Mouse (Mus musculus): Measurements from ENCODE around the gene Trim9.

Trim9 gene

GRCm38 (mm10) chr12:70214281-70214680 lies 133.1 kb downstream of the Trim9 start:
- DNase-seq (ENCODE audit: low spot score in 2 of 2) = no peak

GRCm38 (mm10) chr12:70213601-70214000 lies 133.8 kb downstream of the Trim9 start:
- no peak for DNase-seq (ENCODE audit: low spot score in 2 of 2)

GRCm38 (mm10) chr12:70212501-70212900 lies 134.9 kb downstream of the Trim9 start:
- DNase-seq (ENCODE audit: low spot score in 2 of 2) = no peak

GRCm38 (mm10) chr12:70208214-70208613 lies 139.2 kb downstream of the Trim9 start:
- no peak for DNase-seq (ENCODE audit: low spot score in 2 of 2)

GRCm38 (mm10) chr12:70204433-70204832 lies 143.0 kb downstream of the Trim9 start:
- no peak for DNase-seq (ENCODE audit: low spot score in 2 of 2)

GRCm38 (mm10) chr12:70201926-70202529 lies 145.4 kb downstream of the Trim9 start:
- DNase-seq (ENCODE audit: low spot score in 2 of 2) = no peak

- DNase-seq (ENCODE audit: low spot score in 2 of 2) = no peak
Observed at GRCm38 (mm10) chr12:70196341-70196740, 151.1 kb downstream of the Trim9 start.

- DNase-seq (ENCODE audit: low spot score in 2 of 2) = no peak
Observed at GRCm38 (mm10) chr12:70195426-70195825, 152.0 kb downstream of the Trim9 start.

Measured in thymus, postnatal 10 days (tissue).